Mouse (Mus musculus): Measurements from ENCODE around the gene Mafb. TPM values are rescaled to one million over a fixed set of nuclear protein-coding genes. Genes with fewer than 3 reads are reported as not detected.

Gene Mafb
- 16.0 and 16.7 TPM in 2 replicates for polyA plus RNA-seq (2015; fragmentation: Nextera tagmentation; extraction: Ambion mirVana)

GRCm38 (mm10) chr2:160366980-160367338 lies at the start of gene Mafb:
Gene Mafb, minus strand, starts transcription at chr2:160367065.

GRCm38 (mm10) chr2:160334111-160334661 lies 32.7 kb downstream of the Mafb start, which contains the start of gene Gm826:
Gene Gm826, minus strand, starts transcription at chr2:160334162.

Other genes starting within 250 kb of the Mafb start
- 0.35 TPM in 1 of 2 replicates, not detected in the other for gene Gm826, start 32.9 kb downstream of the Mafb start, polyA plus RNA-seq (2015; fragmentation: Nextera tagmentation; extraction: Ambion mirVana)

Measured in neural tube, postnatal 0 days (tissue).